Mouse (Mus musculus): ENCODE measurements around the gene Gm17660. TPM values are rescaled to one million over a fixed set of nuclear protein-coding genes. Genes with fewer than 3 reads are reported as not detected.

Gene Gm17660
- total and polyA plus RNA-seq, 3 experiments, result not detected

DNA sequence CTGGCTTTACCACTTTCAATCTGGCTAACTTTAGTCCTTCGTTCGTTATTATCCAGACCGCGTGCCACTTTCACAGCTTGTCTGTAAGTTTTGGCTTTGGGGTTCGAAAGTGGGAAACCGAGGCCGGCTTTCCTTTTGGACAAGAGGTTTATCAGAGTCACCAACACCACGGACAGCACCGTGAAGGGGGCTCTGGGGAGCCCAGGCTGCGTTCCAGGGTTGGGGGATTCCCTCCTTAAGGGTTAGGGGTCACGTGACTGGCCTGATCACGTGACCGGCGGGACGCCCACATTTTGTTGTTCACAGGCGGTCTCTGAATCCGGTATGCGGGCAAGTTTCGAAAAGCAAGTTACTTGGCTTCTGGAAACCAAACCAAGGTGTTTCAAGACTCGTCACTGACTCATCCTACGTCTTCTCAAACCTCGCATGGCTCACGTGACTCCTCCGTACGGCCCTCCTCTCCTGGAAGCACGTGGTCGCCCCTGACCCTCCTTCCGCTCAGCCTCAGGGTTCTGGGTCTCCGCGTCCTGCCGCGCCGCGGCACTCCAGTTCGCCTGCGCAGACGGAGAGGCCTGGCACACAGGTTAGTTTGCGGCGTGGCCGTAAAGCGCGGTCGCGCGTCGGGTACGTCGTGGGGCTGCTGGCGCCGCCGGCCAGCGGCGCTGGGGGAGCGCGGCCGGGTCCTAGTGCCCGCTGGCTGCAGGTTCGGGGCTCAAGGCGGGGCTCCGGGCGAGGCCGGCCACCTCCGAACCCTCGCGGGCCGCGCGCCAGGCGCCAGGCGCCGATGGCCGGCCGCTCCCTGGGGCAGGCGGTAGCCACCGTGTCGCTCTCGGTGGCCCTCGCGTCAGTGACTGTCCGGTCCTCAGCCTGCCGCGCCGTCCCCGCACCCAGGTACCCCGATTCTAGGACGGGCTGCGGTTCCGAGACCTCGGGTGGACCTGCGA is 30.9 kb downstream of the Gm17660 start, which contains the start of gene Nudt9:
Nudt9 (plus strand) TSS at position 51 of the 944 bp plus-strand sequence.
- Histone ChIP-seq H3K36me3 (replicated peaks in 1 of 2; ENCODE audit: control insufficient read depth in 1 of 2, insufficient read depth in 1 of 2, low read length in 1 of 2) (peaks cover 5 to 19% of the 10 kb centered on the region in 2 experiments), H3K27ac (ENCODE audit: insufficient read depth, low read depth) (peak within 1 kb of the TSS; percentile 90), H3K4me3 (replicated peaks in 1 of 3; ENCODE audit: low read depth in 2 of 3, low read length in 2 of 3, poor library complexity in 1 of 3) (peak within 1 kb of the TSS; percentile 94 to 99 (median 96)), H3K79me2 (replicated peaks; ENCODE audit: control insufficient read depth, extremely low read depth, insufficient read depth, poor library complexity, severe bottlenecking) (peaks cover 9% of the 10 kb centered on the region), H3K9me3 (replicated peaks; ENCODE audit: low read length) (no peaks in the 10 kb centered on the region), H3K4me1 (ENCODE audit: control insufficient read depth in 1 of 2, insufficient read depth in 2 of 2) (peaks cover 8 to 44% of the 10 kb centered on the region in 2 experiments), H3K4me2 (ENCODE audit: insufficient read depth, low read depth, poor library complexity, severe bottlenecking) (peak within 1 kb of the TSS; percentile 92), H3K27me3 (replicated peaks) (no peaks in the 10 kb centered on the region), H3K9ac (ENCODE audit: insufficient read depth, low read depth) (peak within 1 kb of the TSS; percentile 95)
- DNase-seq (ENCODE audit: extremely low read depth), result peak; percentile 98
- dilution Hi-C loops (cut with MboI; ENCODE audit: extremely low pct_ligation_motif_present, extremely low pct_unique_long_range_greater_than_20kb, low sequenced_read_pairs) (no loop called here), in situ Hi-C loops (cut with MboI; ENCODE audit: low pct_ligation_motif_present, low pct_unique_long_range_greater_than_20kb, low sequenced_read_pairs) (no loop called here)
- TF ChIP-seq MAZ (IDR thresholded peaks at IDR 0.05; ENCODE audit: low read depth, low read length), result peak; percentile 57; the same call in 1 of the 2 replicates
- peak; percentile 77 for TF ChIP-seq RCOR1 (conservative IDR thresholded peaks at IDR 0.05; ENCODE audit: low read depth, low read length)
- peak; percentile 89 for TF ChIP-seq ELF1 (IDR thresholded peaks at IDR 0.05; ENCODE audit: low read depth, low read length)
- peak; percentile 19 for TF ChIP-seq JUN (IDR thresholded peaks at IDR 0.05; ENCODE audit: insufficient read depth, low read depth, low read length)
- TF ChIP-seq NELFE (IDR thresholded peaks at IDR 0.05; ENCODE audit: low read depth, low read length), result peak; percentile 76
- no peak for TF ChIP-seq PAX5 (IDR thresholded peaks at IDR 0.05; ENCODE audit: low read length)
- peak; percentile 91 for TF ChIP-seq SIN3A (IDR thresholded peaks at IDR 0.05; ENCODE audit: low read length)
- TF ChIP-seq SMC3 (IDR thresholded peaks at IDR 0.05; ENCODE audit: low read depth, low read length), result no peak
- TF ChIP-seq USF1 (IDR thresholded peaks at IDR 0.05; ENCODE audit: low read depth, low read length), result peak; percentile 99
- peak; percentile 73; the same call in 1 of the 2 replicates for TF ChIP-seq UBTF (IDR thresholded peaks at IDR 0.05; ENCODE audit: low read depth, low read length)
- peak; percentile 48; the same call in 1 of the 2 replicates for TF ChIP-seq ZMIZ1 (IDR thresholded peaks at IDR 0.05; ENCODE audit: low read depth, low read length)
- no peak for TF ChIP-seq ZNF384 (IDR thresholded peaks at IDR 0.05; ENCODE audit: low read depth, low read length)
- peak; percentile 60 for TF ChIP-seq TCF12 (IDR thresholded peaks at IDR 0.05; ENCODE audit: low read depth, low read length)
- peak; percentile 66; the same call in 1 of the 2 replicates for TF ChIP-seq POLR2AphosphoS2 (IDR thresholded peaks at IDR 0.05; ENCODE audit: low read depth, low read length)
- no peak for TF ChIP-seq CHD1 (IDR thresholded peaks at IDR 0.05; ENCODE audit: low read depth, low read length)
- peak; percentile 72; the same call in 1 of the 2 replicates for TF ChIP-seq KAT2A (IDR thresholded peaks at IDR 0.05; ENCODE audit: insufficient replicate concordance, low read length)
- peak; percentile 45; the same call in 1 of the 2 replicates for TF ChIP-seq JUND (conservative IDR thresholded peaks at IDR 0.05; ENCODE audit: low read depth, low read length)
- peak; percentile 80 for TF ChIP-seq HCFC1 (IDR thresholded peaks at IDR 0.05; ENCODE audit: low read depth, low read length)
- TF ChIP-seq USF2 (conservative IDR thresholded peaks at IDR 0.05; ENCODE audit: low read depth, low read length), result peak; percentile 100
- no peak for TF ChIP-seq MAFK (IDR thresholded peaks at IDR 0.05; ENCODE audit: insufficient replicate concordance, low read length)
- peak; percentile 95 for TF ChIP-seq MXI1 (IDR thresholded peaks at IDR 0.05; ENCODE audit: low read depth, low read length)
- TF ChIP-seq CHD2 (IDR thresholded peaks at IDR 0.05; ENCODE audit: low read length), result peak; percentile 53; the same call in 1 of the 2 replicates
- TF ChIP-seq ZKSCAN1 (IDR thresholded peaks at IDR 0.05; ENCODE audit: borderline replicate concordance, low read depth, low read length), result no peak
- no peak for TF ChIP-seq RAD21 (IDR thresholded peaks at IDR 0.05; ENCODE audit: low read depth, low read length)
- no peak for TF ChIP-seq ZC3H11A (IDR thresholded peaks at IDR 0.05; ENCODE audit: low read depth, low read length)
- TF ChIP-seq MAX (IDR thresholded peaks at IDR 0.05; ENCODE audit: low read length), result peak; percentile 100
- no peak for TF ChIP-seq GABPA (IDR thresholded peaks at IDR 0.05; ENCODE audit: insufficient replicate concordance, low read depth, low read length)
- no peak for TF ChIP-seq E2F4 (IDR thresholded peaks at IDR 0.05; ENCODE audit: insufficient replicate concordance, low read depth, low read length)
- TF ChIP-seq MYC (IDR thresholded peaks at IDR 0.05; ENCODE audit: low read depth, low read length), result peak; percentile 99
- TF ChIP-seq MEF2A (IDR thresholded peaks at IDR 0.05; ENCODE audit: borderline replicate concordance, low read depth, low read length), result peak; percentile 63
- TF ChIP-seq POLR2A (IDR thresholded peaks at IDR 0.05; ENCODE audit: low read depth, low read length), result peak; percentile 81
- TF ChIP-seq IRF4 (IDR thresholded peaks at IDR 0.05; ENCODE audit: low read depth, low read length), result peak; percentile 74
- no peak; the same call in 1 of the 2 replicates for TF ChIP-seq EP300 (IDR thresholded peaks at IDR 0.05; ENCODE audit: low read length)
- TF ChIP-seq ETS1 (conservative IDR thresholded peaks at IDR 0.05; ENCODE audit: low read depth, low read length), result peak; percentile 87
- TF ChIP-seq CTCF (conservative IDR thresholded peaks at IDR 0.05 in 1 of 2, IDR thresholded peaks at IDR 0.05 in 1 of 2; ENCODE audit: low read depth in 2 of 2, low read length in 2 of 2), result no peak
- peak; percentile 99 for TF ChIP-seq BHLHE40 (IDR thresholded peaks at IDR 0.05; ENCODE audit: low read depth, low read length)
- TF ChIP-seq NRF1 (IDR thresholded peaks at IDR 0.05; ENCODE audit: low read depth, low read length), result peak; percentile 94
- no peak; the same call in 1 of the 2 replicates for TF ChIP-seq TBP (conservative IDR thresholded peaks at IDR 0.05; ENCODE audit: low read depth, low read length)

Data from CH12.LX (cell line).